Mouse (Mus musculus): ENCODE measurements around the gene Bend5.

GRCm38 (mm10) chr4:111467796-111468195, 53.0 kb downstream of the Bend5 start:
- no peak for TF ChIP-seq CTCF (IDR thresholded peaks at IDR 0.05; ENCODE audit: low read depth)
- TF ChIP-seq EP300 (IDR thresholded peaks at IDR 0.05; ENCODE audit: low read depth), result no peak

Measured in liver, postnatal 0 days (tissue).